Mouse (Mus musculus): ENCODE results near the gene Adap2. TPM values are rescaled to one million over a fixed set of nuclear protein-coding genes. Genes with fewer than 3 reads are reported as not detected.
A peak's percentile ranks its signal among the peaks of the same experiment; 100 is the strongest.
"Not testable (repeated sequence)": the region's sequence is repeated elsewhere in the genome, so short reads cannot be mapped to it uniquely, and the experiment has no call there.

The Adap2 gene
- 10 to 100 TPM in 1 of 2 experiments, 1 to 10 TPM in 1; 8.8 to 18.4 TPM for total RNA-seq (2021)

DNA sequence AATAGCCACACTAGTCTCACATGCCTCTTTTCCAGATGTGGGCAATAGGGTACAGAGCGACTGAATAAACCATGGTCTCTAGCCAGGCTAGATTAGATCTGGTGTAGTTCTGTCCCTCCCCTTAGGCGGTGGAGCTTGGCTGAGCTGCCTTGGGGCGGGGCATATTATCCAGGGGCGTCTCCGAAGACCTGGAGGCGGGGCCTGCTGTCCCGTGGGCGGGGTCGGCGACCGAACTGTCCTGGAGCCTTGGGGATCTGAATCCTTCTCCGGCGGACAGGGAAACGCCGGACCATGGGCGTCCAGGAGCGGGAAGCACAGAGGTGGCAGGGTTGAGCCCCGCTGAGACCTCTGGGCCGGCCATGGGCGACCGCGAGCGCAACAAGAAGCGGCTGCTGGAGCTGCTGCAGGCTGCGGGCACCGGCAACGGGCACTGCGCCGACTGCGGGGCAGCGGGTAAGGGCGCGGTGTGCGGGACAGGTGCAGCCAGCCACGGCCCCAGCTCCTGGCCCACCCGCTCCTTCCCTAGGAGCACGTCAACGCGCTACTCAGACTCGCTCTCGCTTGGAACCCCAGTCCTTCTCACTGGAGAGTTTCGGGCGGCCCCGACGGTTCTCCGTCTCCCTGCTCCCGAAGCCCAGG, at the start of gene Adap2:
Gene Adap2, plus strand, starts transcription at position 249 of the 639 bp plus-strand sequence.
- intact Hi-C loops (cut with DNase I) = no loop called here
- peak; percentile 93 to 95 for DNase-seq

DNA sequence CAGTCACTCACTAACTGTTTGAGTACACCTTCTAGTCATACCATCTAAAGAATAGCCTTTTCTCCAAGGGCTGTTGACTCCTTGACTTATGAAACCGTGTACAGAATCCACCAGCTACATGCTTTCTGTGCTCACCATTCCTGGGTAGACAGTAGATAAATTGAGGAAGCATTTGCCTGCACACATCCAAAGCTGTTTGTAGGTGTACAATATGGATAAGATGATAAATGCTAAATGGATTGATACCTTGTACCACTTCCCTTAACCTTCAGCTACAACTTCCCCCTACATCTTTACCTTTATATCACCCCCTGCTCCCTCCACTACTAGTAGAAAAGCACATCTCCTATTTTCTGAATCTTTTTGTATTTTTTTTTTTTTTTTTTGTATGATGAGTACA, 49.5 kb upstream of the Adap2 start:
- no peak for DNase-seq
- intact Hi-C loops (cut with DNase I) = no loop called here

DNA sequence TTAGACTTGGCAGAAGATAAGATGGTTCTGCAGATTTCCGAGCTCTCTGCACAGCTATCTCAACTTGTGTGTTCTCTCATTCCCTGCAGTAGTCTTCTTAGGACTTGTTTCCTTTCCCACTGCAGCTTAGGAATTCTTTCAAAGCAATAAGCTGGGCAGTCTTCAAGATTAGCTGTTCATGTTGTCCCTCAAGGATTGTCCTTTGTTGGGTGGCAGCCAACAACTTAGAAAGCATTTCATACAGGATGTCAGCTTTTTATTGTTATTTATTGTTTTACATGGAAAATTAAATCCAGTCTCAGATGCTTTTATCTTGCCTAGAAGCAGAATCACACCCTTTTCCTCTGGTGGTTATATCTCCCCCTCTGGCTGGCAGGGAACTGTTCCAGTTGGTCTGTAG, 37.5 kb upstream of the Adap2 start:
- intact Hi-C loops (cut with DNase I) = no loop called here
- DNase-seq = peak; percentile 7 to 16

DNA sequence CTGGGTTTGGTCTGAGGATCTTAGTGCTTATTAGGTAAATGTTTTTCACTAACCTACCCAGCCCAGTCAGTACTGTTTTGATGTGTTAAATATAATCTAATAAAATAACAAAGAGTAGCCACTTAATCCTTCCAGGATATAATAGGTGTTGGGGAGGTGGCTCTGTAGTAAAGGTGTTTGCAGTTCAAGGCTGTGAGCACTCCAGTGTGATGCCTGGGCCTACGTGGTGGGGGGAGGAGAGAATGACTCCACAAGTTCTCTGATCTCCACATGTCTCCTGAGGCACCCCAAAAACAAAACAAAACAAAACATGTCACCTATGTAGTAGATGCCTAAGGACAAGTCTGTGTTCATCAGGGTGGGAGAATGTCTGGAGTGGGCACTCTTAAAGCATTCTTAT, 21.9 kb upstream of the Adap2 start:
- intact Hi-C loops (cut with DNase I) = no loop called here
- DNase-seq = no peak

GRCm38 (mm10) chr11:80134744-80135143, 19.2 kb upstream of the Adap2 start:
- intact Hi-C loops (cut with DNase I) = no loop called here
- DNase-seq = no peak

DNA sequence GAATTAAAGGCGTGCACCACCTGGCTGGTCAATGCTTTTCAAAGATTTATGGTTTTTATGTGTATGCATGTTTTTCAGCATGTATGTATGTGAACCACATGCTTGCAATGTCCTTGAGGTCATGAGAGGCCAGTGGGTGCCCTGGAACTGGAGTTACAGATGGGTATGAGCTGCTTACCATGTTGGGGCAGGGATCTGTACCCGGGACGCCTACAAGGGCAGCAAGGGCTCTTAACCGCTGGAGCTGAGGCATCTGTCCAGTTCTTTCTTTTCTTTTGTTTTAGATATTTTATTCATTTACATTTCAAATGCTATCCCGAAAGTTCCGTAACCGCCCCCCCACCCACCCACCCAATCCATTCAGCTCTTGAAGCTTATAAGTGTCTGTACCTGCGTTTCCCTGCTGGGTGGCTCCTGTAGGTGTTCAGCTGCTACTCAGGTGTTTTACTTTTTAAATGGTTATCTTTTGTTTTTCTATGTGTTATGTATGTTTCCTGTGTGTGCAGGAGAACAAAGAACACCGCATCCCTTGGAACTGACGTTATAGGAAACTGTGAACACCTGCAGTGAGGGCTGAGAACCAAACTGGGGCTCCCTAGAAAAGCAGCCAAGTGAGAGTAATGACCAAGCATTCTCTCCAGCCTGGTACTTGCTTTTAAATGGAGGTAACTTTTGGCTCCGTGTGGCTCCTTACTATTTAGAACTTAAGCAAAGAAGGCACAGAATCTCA, 17.8 kb upstream of the Adap2 start:
- intact Hi-C loops (cut with DNase I) = no loop called here

GRCm38 (mm10) chr11:80136786-80137185, 17.1 kb upstream of the Adap2 start:
- no peak for DNase-seq
- intact Hi-C loops (cut with DNase I) = no loop called here

More for the DNA sequence above, 17.8 kb upstream of the Adap2 start:
- DNase-seq = no peak

GRCm38 (mm10) chr11:80137773-80138172, 16.1 kb upstream of the Adap2 start:
- no peak for DNase-seq
- intact Hi-C loops (cut with DNase I) = no loop called here

GRCm38 (mm10) chr11:80141825-80142521, 11.9 kb upstream of the Adap2 start, which contains the start of gene Tefm:
Gene Tefm, minus strand, starts transcription at chr11:80142175.
- DNase-seq = peak; percentile 88 to 93
- intact Hi-C loops (cut with DNase I) = loop anchor here (2.0 to 10.0 kb wide), 2 partner anchors 41 to 1377 kb away; partner anchors contain the start of gene Rnf135

- DNase-seq = no peak
- intact Hi-C loops (cut with DNase I) = loop anchor here (2.0 to 10.0 kb wide), 2 partner anchors 40 to 1378 kb away; partner anchors contain the start of gene Rnf135
Measured at GRCm38 (mm10) chr11:80142872-80143271, 11.0 kb upstream of the Adap2 start.

DNA sequence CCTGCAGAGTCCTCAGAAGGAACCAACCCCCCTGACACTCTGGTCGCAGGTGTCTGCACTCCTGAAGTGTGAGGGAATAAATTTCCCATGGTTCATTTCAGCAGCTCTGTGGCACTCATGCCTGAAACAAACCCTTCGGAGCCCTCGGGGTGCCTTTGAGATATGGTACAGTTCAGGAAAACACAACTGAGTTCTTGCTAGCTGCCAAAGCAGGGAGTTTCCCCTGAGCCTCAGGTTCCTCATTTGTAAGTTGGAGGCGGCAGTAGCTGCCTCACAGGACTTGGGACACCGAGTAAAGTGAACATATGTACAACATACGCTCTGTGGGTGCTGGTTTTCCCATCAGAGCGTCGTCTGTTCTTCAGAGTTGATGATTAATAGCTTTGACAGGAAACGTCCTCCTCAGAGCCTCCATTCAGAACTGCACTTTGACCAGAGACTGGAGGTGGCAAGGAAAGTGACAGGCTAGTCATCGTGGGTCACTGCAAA, 8.1 kb upstream of the Adap2 start:
- intact Hi-C loops (cut with DNase I) = loop anchor here (10.0 kb wide), 1 partner anchor 1381 kb away; no protein-coding TSS in a partner anchor
- no peak for DNase-seq

DNA sequence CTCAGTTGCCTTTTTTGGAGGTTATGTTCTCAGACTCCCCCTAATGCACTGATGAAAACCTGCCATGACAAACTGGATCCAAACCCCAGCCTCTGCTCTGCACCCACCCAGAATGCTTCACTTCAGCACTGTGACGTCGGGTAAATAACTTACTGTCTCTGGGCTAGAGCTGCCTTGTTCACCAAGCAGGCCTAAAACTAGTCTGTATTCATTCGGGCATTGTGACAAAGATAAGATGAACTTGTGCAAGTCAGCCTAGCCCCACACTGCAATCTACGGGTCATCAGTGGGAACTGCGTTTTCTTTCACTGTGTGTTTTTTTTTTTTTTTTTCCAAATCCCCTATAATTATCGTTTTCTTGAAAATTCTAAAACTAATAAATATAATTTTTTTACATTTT, 6.2 kb upstream of the Adap2 start:
- intact Hi-C loops (cut with DNase I) = loop anchor here (10.0 kb wide), 1 partner anchor 1383 kb away; no protein-coding TSS in a partner anchor
- DNase-seq = no peak

DNA sequence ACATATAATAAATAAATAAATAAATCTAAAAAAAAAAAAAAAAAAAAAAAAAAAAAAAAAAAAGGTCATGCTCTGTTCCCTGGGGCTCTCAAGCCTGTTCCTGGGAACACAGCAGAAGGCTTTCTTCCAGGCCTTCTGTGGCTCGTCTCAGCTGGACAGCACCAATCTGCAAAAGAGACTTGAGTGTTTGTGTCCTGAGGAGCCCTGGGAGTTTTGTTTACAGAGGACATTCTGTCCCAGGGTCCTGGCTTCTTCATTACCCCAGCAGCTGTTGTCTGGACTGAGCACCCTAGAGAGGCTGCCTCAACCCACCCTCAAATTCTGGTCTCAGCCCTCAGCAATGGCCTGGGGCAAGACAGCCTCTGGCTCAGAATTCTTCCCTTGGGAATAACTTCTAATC, 5.6 kb upstream of the Adap2 start:
- intact Hi-C loops (cut with DNase I) = loop anchor here (10.0 kb wide), 1 partner anchor 1384 kb away; no protein-coding TSS in a partner anchor
- peak; percentile 65 to 70 for DNase-seq

GRCm38 (mm10) chr11:80148974-80149373, 4.9 kb upstream of the Adap2 start:
- intact Hi-C loops (cut with DNase I) = loop anchor here (10.0 kb wide), 1 partner anchor 1384 kb away; no protein-coding TSS in a partner anchor
- DNase-seq = not testable (repeated sequence)

- intact Hi-C loops (cut with DNase I) = loop anchor here (10.0 kb wide), 1 partner anchor 1385 kb away; no protein-coding TSS in a partner anchor
- no peak for DNase-seq
Measured at GRCm38 (mm10) chr11:80149412-80150023, 4.4 kb upstream of the Adap2 start.

DNA sequence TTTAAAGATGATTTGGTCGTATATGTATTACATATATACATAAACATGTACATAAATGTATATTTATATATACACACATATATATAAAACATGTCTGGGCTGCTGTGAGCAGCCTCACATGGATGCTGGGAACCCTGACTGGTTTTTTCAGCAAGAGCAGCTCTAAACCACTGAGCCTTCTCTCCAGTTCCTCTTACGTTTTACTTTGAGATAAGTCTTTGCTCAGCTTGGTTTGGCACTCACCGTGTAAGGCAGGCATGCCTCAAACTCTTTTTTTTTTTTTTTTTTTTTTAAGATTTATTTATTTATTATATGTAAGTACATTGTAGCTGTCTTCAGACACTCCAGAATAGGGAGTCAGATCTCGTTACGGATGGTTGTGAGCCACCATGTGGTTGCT, 3.3 kb upstream of the Adap2 start:
- intact Hi-C loops (cut with DNase I) = no loop called here
- no peak for DNase-seq

DNA sequence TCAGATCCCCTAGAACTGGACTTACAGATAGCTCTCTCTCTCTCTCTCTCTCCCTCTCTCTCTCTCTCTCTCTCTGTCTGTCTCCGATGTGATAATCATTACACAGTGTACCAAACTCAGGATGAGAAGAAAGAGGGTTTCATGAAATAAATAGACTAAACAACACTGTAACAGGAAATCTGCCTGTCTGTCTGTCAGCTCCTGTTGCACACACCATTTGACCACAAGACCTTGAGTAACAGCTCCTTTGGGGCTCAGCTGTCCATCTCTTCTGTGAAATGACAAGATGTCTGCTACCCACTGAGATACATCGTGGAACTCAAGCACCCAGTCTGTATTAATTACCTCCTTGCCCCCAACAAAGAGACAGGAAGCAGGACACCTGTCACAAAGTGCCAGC, 2.4 kb upstream of the Adap2 start:
- no peak for DNase-seq
- intact Hi-C loops (cut with DNase I) = no loop called here

DNA sequence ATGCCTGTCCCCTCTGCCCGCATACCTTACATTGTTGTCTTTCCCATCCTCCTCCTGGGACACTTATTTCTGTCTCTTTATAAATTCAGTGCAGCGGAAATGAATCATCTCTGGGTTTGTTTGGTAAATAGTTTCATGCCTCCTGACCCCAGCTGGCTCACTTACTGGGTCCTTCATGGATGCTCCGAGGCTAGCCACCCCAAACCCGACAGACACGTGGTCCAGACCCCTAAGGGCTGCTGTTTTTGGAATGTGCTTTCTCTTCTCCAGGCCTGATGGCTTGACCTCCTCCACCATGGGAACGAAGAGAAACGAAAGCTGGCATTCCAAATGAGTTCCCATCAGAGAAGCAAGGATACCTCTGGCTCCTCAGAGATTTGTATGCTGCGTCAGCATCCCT, 1.5 kb upstream of the Adap2 start:
- DNase-seq = no peak
- intact Hi-C loops (cut with DNase I) = no loop called here

DNA sequence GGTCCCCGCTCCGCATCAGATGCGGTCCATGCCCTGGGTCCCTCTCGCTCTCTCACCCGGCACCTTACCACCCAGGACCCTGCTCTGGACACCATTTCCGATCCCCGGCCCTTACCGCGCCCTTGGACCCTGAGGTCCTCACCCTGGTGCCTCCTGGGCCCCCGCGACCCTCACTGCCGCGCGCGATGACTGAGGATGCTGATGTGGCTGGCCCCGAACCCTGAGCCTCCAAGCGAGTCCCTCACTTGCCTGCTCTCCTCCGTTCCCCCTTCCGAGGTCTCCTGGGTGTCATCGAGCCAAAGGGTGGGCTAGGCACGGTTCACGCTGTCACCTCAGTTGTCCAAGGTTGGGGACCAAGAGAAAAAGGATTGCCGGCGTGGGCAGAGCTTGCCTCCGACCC, 596 bp downstream of the Adap2 start:
- intact Hi-C loops (cut with DNase I) = no loop called here
- no peak for DNase-seq

DNA sequence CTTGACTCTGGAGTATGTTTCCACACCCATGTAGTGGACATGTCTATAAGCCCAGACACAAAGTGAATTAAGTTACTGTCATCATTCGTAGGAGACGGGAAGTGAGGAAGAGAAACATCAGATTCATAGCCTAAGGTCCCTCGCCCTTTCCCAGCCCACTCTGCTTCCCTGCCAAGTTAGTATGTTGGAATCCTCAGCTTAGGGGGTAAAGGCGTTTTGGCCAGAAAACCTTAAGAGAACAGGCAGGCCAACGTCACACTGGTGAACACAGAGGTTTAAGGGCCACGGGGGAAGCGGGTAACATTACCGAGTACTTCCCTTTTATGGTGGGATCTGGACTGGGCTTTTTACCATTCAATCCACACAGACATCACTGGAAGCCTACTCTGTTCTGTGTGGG, 1.6 kb downstream of the Adap2 start:
- DNase-seq = no peak
- intact Hi-C loops (cut with DNase I) = no loop called here

GRCm38 (mm10) chr11:80155961-80156360, 2.1 kb downstream of the Adap2 start:
- intact Hi-C loops (cut with DNase I) = no loop called here
- DNase-seq = no peak
